Mouse (Mus musculus): Measurements from ENCODE around the gene B3galt5. TPM values are rescaled to one million over a fixed set of nuclear protein-coding genes. Genes with fewer than 3 reads are reported as not detected.

Gene B3galt5
- total RNA-seq, 1 experiment: not detected

- no peak overlapping the region for H3K27ac ChIP-seq (ENCODE audit: insufficient read depth, low read depth, low read length, poor library complexity, severe bottlenecking)
- H3K4me3 ChIP-seq (ENCODE audit: insufficient read depth in 1 of 2, low read depth in 1 of 2, low read length in 2 of 2, poor library complexity in 1 of 2, severe bottlenecking in 1 of 2): no peak overlapping the region
- no peaks in the 10 kb centered on the region for H3K36me3 ChIP-seq (ENCODE audit: control insufficient read depth, insufficient read depth, low read length, poor library complexity, severe bottlenecking)
- no peaks in the 10 kb centered on the region for H3K9me3 ChIP-seq (ENCODE audit: control insufficient read depth, insufficient read depth, low read depth, low read length)
- in situ Hi-C loops (cut with MboI; ENCODE audit: low sequenced_read_pairs in 2 of 2, unreplicated experiment in 2 of 2): no loop called here
- H3K4me1 ChIP-seq (ENCODE audit: control insufficient read depth in 2 of 2, insufficient read depth in 2 of 2, low read length in 2 of 2, poor library complexity in 1 of 2): no peaks in the 10 kb centered on the region
- no peak for TF ChIP-seq HCFC1 (IDR thresholded peaks at IDR 0.05; ENCODE audit: borderline replicate concordance, insufficient read depth, low read length)
- no peak for TF ChIP-seq CHD2 (IDR thresholded peaks at IDR 0.05; ENCODE audit: low read depth, low read length)
- TF ChIP-seq MAFK (IDR thresholded peaks at IDR 0.05; ENCODE audit: insufficient read depth, low read depth, low read length): no peak
- no peak for DNase-seq (ENCODE audit: low read depth, low spot score)
- no peak overlapping the region; the same call in 1 of the 2 replicates for H3K9ac ChIP-seq (ENCODE audit: insufficient read depth, low read depth, low read length, poor library complexity, severe bottlenecking)
Measured at GRCm38 (mm10) chr16:96364870-96365269, 129.3 kb downstream of the B3galt5 start.

Other genes starting within 250 kb of the B3galt5 start
- 82.8 and 92.9 TPM in 2 replicates for gene Psmg1, start 244.8 kb upstream of the B3galt5 start, total RNA-seq (2012; rRNA removed)
- gene Brwd1, start 153.3 kb upstream of the B3galt5 start, total RNA-seq (2012; rRNA removed): 117 and 146 TPM in 2 replicates
- 278 and 403 TPM in 2 replicates for gene Hmgn1, start 108.1 kb upstream of the B3galt5 start, total RNA-seq (2012; rRNA removed)
- gene Wrb, start 90.4 kb upstream of the B3galt5 start, total RNA-seq (2012; rRNA removed): 93.7 and 126 TPM in 2 replicates
- gene Lca5l, start 43.5 kb upstream of the B3galt5 start, total RNA-seq (2012; rRNA removed): 0.58 and 0.74 TPM in 2 replicates
- gene Sh3bgr, start 35.4 kb upstream of the B3galt5 start, total RNA-seq (2012; rRNA removed): 1.9 and 3.2 TPM in 2 replicates
- gene Itgb2l, start 207.8 kb downstream of the B3galt5 start, total RNA-seq (2012; rRNA removed): not detected in 2 replicates
- gene Pcp4, start 231.8 kb downstream of the B3galt5 start, total RNA-seq (2012; rRNA removed): not detected in 2 replicates